Mouse (Mus musculus) liver, embryonic 16.5 days (tissue): ENCODE data around the gene Erg28. TPM values are rescaled to one million over a fixed set of nuclear protein-coding genes. Genes with fewer than 3 reads are reported as not detected.

Experiments used
- ATAC-seq: fragments of 200-750 bp; cut with Nextera tagmentation; 2 replicates; pipeline ENCODE4 v1.8.0; 2017; ENCODE audit warnings: low read depth, mild to moderate bottlenecking, moderate number of reproducible peaks, moderate library complexity
- H3K27ac ChIP-seq: fragments of 300-500 bp; sonication (generic); 2 replicates; pipeline ENCODE4 v1.5.1; 2014; ENCODE audit warnings: mild to moderate bottlenecking, low read length
- H3K27me3 ChIP-seq: fragments of 300-500 bp; sonication (generic); 2 replicates; pipeline ENCODE4 v1.6.1; 2014; ENCODE audit warnings: low read depth, low read length, mixed read lengths; ENCODE audit not compliant: control insufficient read depth, insufficient read depth
- H3K36me3 ChIP-seq: fragments of 300-500 bp; sonication (generic); 2 replicates; pipeline ENCODE4 v1.6.1; 2014; ENCODE audit warnings: mild to moderate bottlenecking; ENCODE audit not compliant: control insufficient read depth, insufficient read depth
- H3K4me1 ChIP-seq: fragments of 300-500 bp; sonication (generic); 2 replicates; pipeline ENCODE4 v1.6.1; 2014; ENCODE audit warnings: low read depth, low read length, mixed read lengths; ENCODE audit not compliant: control insufficient read depth
- H3K4me2 ChIP-seq: fragments of 300-500 bp; sonication (generic); 2 replicates; pipeline ENCODE4 v1.6.1; 2014; ENCODE audit warnings: low read depth, low read length, mixed read lengths
- H3K4me3 ChIP-seq: fragments of 300-500 bp; sonication (generic); 2 replicates; pipeline ENCODE4 v1.5.1; 2014; ENCODE audit warnings: low read depth, mild to moderate bottlenecking, low read length
- H3K9ac ChIP-seq: fragments of 300-500 bp; sonication (generic); 2 replicates; pipeline ENCODE4 v1.6.1; 2014; ENCODE audit warnings: low read depth, low read length
- H3K9me3 ChIP-seq: fragments of 300-500 bp; sonication (generic); replicated peaks from 2 replicates; pipeline ENCODE4 v1.6.1; 2016; ENCODE audit warnings: low read length; ENCODE audit not compliant: control insufficient read depth
- WGBS: fragments of 180-500 bp; shearing (Covaris S2); extraction: QIAGEN DNeasy Blood & Tissue Kit; methylation state at CpG from one replicate; pipeline ENCODE4 v1.1.7; 2014; ENCODE audit not compliant: insufficient replicate concordance; 5-methylcytosine and 5-hydroxymethylcytosine counted together
- polyA plus RNA-seq: library from polyadenylated mRNA; unstranded; fragments of >200 nt; fragmentation: Nextera tagmentation; extraction: Ambion mirVana; gene quantifications from 2 replicates; pipeline ENCODE4 v1.2.1, GENCODE M21; 2015

Gene Erg28
- polyA plus RNA-seq, 1 experiment from 2014 or later: 83.0 TPM

- no peak for ATAC-seq
- H3K27ac ChIP-seq: no peak overlapping the region
- 74% methylated on average over 1 of the region's 1 CpGs for WGBS
- no peaks in the 10 kb centered on the region for H3K9me3 ChIP-seq
- no peak overlapping the region for H3K4me2 ChIP-seq
- no peaks in the 10 kb centered on the region for H3K4me1 ChIP-seq
- H3K4me3 ChIP-seq: no peak overlapping the region
- no peak overlapping the region for H3K9ac ChIP-seq
- H3K36me3 ChIP-seq: no peaks in the 10 kb centered on the region; the same call in 1 of the 2 replicates
- H3K27me3 ChIP-seq: no peaks in the 10 kb centered on the region
Measured at GRCm38 (mm10) chr12:85854271-85854670, 29.9 kb upstream of the Erg28 start.

- Histone ChIP-seq H3K4me2 (no peak overlapping the region), H3K27me3 (no peaks in the 10 kb centered on the region), H3K9me3 (no peaks in the 10 kb centered on the region), H3K4me1 (no peaks in the 10 kb centered on the region), H3K9ac (no peak overlapping the region), H3K36me3 (no peaks in the 10 kb centered on the region; the same call in 1 of the 2 replicates), H3K4me3 (no peak overlapping the region), H3K27ac (no peak overlapping the region)
- ATAC-seq: no peak
- WGBS: 63% methylated on average over 4 of the region's 4 CpGs
Measured at GRCm38 (mm10) chr12:85853836-85854235, 29.5 kb upstream of the Erg28 start.

GRCm38 (mm10) chr12:85850661-85851060, 26.3 kb upstream of the Erg28 start:
- Histone ChIP-seq H3K36me3 (no peaks in the 10 kb centered on the region; the same call in 1 of the 2 replicates), H3K9me3 (no peaks in the 10 kb centered on the region), H3K4me3 (no peak overlapping the region), H3K4me1 (no peaks in the 10 kb centered on the region), H3K9ac (no peak overlapping the region), H3K27me3 (no peaks in the 10 kb centered on the region), H3K4me2 (no peak overlapping the region), H3K27ac (no peak overlapping the region)
- ATAC-seq: no peak
- 75% methylated on average over 8 of the region's 8 CpGs for WGBS

GRCm38 (mm10) chr12:85848164-85848958, 24.0 kb upstream of the Erg28 start:
- H3K27me3 ChIP-seq: no peaks in the 10 kb centered on the region
- H3K4me3 ChIP-seq: no peak overlapping the region
- no peaks in the 10 kb centered on the region; the same call in 1 of the 2 replicates for H3K36me3 ChIP-seq
- no peak for ATAC-seq
- no peak overlapping the region for H3K9ac ChIP-seq
- no peak overlapping the region for H3K4me2 ChIP-seq
- H3K9me3 ChIP-seq: no peaks in the 10 kb centered on the region
- H3K4me1 ChIP-seq: no peaks in the 10 kb centered on the region
- WGBS: 74% methylated on average over 7 of the region's 7 CpGs
- H3K27ac ChIP-seq: no peak overlapping the region

- Histone ChIP-seq H3K4me1 (no peaks in the 10 kb centered on the region), H3K9me3 (no peaks in the 10 kb centered on the region), H3K27me3 (no peaks in the 10 kb centered on the region), H3K27ac (no peak overlapping the region), H3K4me3 (no peak overlapping the region), H3K4me2 (no peak overlapping the region), H3K36me3 (no peaks in the 10 kb centered on the region; the same call in 1 of the 2 replicates), H3K9ac (no peak overlapping the region)
- 60% methylated on average over 12 of the region's 12 CpGs for WGBS
- ATAC-seq: no peak
Measured at GRCm38 (mm10) chr12:85839371-85840000, 15.1 kb upstream of the Erg28 start.

GRCm38 (mm10) chr12:85837765-85838164, 13.4 kb upstream of the Erg28 start:
- no peaks in the 10 kb centered on the region for H3K27me3 ChIP-seq
- no peak overlapping the region for H3K4me2 ChIP-seq
- H3K27ac ChIP-seq: no peak overlapping the region
- no peak overlapping the region for H3K4me3 ChIP-seq
- ATAC-seq: no peak
- no peaks in the 10 kb centered on the region; the same call in 1 of the 2 replicates for H3K36me3 ChIP-seq
- 71% methylated on average over 2 of the region's 2 CpGs for WGBS
- no peaks in the 10 kb centered on the region for H3K4me1 ChIP-seq
- no peaks in the 10 kb centered on the region for H3K9me3 ChIP-seq
- no peak overlapping the region for H3K9ac ChIP-seq

- H3K9me3 ChIP-seq: no peaks in the 10 kb centered on the region
- no peak overlapping the region for H3K9ac ChIP-seq
- H3K4me2 ChIP-seq: no peak overlapping the region
- H3K36me3 ChIP-seq: no peaks in the 10 kb centered on the region
- no peaks in the 10 kb centered on the region for H3K27me3 ChIP-seq
- 80% methylated on average over 2 of the region's 2 CpGs for WGBS
- H3K27ac ChIP-seq: no peak overlapping the region
- no peak overlapping the region for H3K4me3 ChIP-seq
- H3K4me1 ChIP-seq: no peaks in the 10 kb centered on the region
- no peak for ATAC-seq
Measured at GRCm38 (mm10) chr12:85834543-85834942, 10.2 kb upstream of the Erg28 start.

- Histone ChIP-seq H3K4me2 (no peak overlapping the region), H3K9me3 (no peaks in the 10 kb centered on the region), H3K4me3 (no peak overlapping the region), H3K36me3 (no peaks in the 10 kb centered on the region), H3K27me3 (no peaks in the 10 kb centered on the region), H3K4me1 (peaks cover 6% of the 10 kb centered on the region), H3K27ac (no peak overlapping the region), H3K9ac (no peak overlapping the region)
- no peak for ATAC-seq
- 74% methylated on average over 3 of the region's 3 CpGs for WGBS
Measured at GRCm38 (mm10) chr12:85830691-85831090, 6.3 kb upstream of the Erg28 start.

- WGBS: 81% methylated on average over 3 of the region's 3 CpGs
- no peak overlapping the region for H3K9ac ChIP-seq
- no peaks in the 10 kb centered on the region for H3K9me3 ChIP-seq
- H3K27me3 ChIP-seq: no peaks in the 10 kb centered on the region
- peaks cover 6% of the 10 kb centered on the region for H3K4me1 ChIP-seq
- H3K4me2 ChIP-seq: no peak overlapping the region
- H3K27ac ChIP-seq: no peak overlapping the region
- H3K4me3 ChIP-seq: no peak overlapping the region
- no peaks in the 10 kb centered on the region for H3K36me3 ChIP-seq
- no peak for ATAC-seq
Measured at GRCm38 (mm10) chr12:85829866-85830265, 5.5 kb upstream of the Erg28 start.
